Mouse (Mus musculus): ENCODE results near the gene Reps2. TPM values are rescaled to one million over a fixed set of nuclear protein-coding genes. Genes with fewer than 3 reads are reported as not detected.

Gene Reps2
- polyA plus RNA-seq, 1 experiment from 2014 or later = 0.29 TPM

DNA sequence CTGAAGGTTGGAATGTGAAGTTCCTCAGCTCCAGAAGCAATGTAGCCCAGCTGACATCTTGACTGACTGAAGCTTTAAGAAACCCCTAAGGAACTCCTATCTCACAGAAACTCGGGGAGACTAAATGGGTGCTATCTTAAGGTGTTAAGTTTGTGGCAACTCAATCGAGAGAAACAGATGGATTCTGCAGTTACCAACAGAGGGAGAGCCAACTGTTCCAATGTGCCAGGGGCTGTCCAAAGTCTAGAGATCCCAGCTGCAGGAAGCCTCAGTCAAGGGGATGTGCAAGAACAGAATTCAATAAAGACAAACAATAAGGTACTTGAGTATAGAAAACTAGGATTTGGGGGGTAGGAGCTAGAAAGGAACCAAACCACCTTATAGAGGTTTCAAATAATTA, 8.3 kb downstream of the Reps2 start:
- 0 out of 2 replicates have a peak, but pooled peaks cover 3% of the 10 kb centered on the region for H3K27me3 ChIP-seq (ENCODE audit: insufficient read depth, poor library complexity, severe bottlenecking)

DNA sequence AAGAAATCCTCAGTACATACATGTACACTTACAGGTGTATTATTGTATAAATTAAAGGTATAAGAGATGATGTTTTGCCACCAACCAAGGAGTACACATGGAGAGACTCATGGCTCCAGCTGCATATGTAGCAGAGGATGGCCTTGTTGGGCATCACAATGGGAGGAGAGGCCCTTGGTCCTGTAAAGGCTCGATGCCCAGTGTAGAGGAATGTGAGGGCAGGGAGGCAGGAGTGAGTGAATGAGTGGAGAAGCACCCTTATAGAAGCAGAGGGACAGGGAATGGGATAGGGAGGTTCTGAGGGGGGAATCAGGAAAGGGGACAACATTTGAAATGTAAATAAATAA, 21.4 kb downstream of the Reps2 start:
- DNase-seq (ENCODE audit: low spot score) = no peak
- Histone ChIP-seq H3K4me3 (no peak overlapping the region), H3K36me3 (no peaks in the 10 kb centered on the region), H3K4me1 (no peaks in the 10 kb centered on the region), H3K27me3 (ENCODE audit: insufficient read depth, poor library complexity, severe bottlenecking) (no peaks in the 10 kb centered on the region), H3K9me3 (no peaks in the 10 kb centered on the region), H3K27ac (no peak overlapping the region)
- 95% methylated on average over 1 of the region's 1 CpGs for WGBS

More for the DNA sequence above, 8.3 kb downstream of the Reps2 start:
- H3K4me1 ChIP-seq = no peaks in the 10 kb centered on the region
- no peaks in the 10 kb centered on the region for H3K9me3 ChIP-seq
- DNase-seq (ENCODE audit: low spot score) = no peak
- no peak overlapping the region for H3K27ac ChIP-seq
- H3K4me3 ChIP-seq = no peak overlapping the region
- 26% methylated on average over 2 of the region's 2 CpGs for WGBS
- no peaks in the 10 kb centered on the region for H3K36me3 ChIP-seq

DNA sequence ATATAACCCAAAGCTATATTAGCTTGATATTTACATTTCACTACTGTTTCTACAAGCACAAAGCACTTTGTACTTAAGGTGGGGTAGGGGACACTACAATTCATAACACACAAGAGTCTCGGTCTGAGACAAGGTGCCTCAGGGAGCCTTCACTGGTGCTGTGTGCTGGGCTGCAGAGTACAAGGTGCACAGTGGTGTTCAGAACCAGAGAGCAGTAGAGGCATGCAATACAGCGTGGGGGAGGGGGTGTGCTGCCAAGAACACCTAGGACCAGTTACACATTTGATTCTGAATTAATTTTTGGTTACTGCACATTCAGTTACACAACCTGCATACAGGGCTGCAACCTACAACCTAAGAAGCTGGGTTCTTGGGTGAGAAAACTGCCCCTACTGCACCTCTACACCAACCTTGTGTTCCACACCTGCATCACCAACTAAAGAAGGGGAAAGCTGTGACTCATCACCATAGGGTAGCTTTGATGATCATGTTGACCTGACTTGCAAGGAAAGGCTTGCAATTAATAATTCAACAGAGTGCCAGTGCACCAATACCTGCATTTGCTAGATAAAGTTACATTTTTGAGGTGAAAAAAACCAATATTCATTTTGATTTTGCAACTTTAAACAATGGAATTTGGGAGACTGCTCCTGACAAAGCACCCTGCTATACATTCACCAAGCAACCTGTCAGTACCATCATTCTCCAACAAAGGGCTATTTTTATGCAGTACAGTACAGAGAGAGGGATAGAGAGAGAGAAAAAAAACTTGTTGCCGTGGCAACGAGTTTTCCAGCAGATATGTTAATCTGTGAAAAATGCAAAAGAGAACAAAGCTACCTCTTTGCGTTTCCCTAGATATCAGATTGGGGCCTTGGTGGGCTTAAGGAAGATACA, 22.0 kb downstream of the Reps2 start:
- no peaks in the 10 kb centered on the region for H3K4me1 ChIP-seq
- 77% methylated on average over 5 of the region's 5 CpGs for whole genome bisulfite sequencing
- H3K9me3 ChIP-seq = no peaks in the 10 kb centered on the region
- H3K27me3 ChIP-seq (ENCODE audit: insufficient read depth, poor library complexity, severe bottlenecking) = no peaks in the 10 kb centered on the region
- DNase-seq (ENCODE audit: low spot score) = no peak
- no peaks in the 10 kb centered on the region for H3K36me3 ChIP-seq
- H3K4me3 ChIP-seq = no peak overlapping the region
- H3K27ac ChIP-seq = no peak overlapping the region

DNA sequence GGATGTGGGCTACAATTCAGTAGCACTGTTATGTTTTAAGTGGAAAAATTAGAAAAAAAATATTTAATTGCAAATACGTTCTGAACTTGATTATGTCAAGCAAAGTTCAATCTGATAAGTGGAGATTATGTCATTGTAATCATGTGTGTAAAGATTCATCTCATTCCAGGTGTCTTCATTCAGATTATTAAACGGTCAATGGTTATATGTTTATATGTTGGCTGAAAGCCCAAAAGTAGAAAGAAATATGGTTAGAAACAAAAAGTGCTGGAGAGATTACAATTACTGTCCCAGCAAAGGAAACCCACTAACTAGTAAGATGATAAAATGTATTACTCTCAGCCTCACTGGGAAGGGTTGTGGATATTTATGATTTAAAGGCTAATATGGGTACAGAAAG, 23.7 kb downstream of the Reps2 start:
- no peaks in the 10 kb centered on the region for H3K36me3 ChIP-seq
- H3K9me3 ChIP-seq = no peaks in the 10 kb centered on the region
- WGBS = 73% methylated on average over 2 of the region's 2 CpGs
- no peak for DNase-seq (ENCODE audit: low spot score)
- no peaks in the 10 kb centered on the region for H3K4me1 ChIP-seq
- no peak overlapping the region for H3K4me3 ChIP-seq
- H3K27me3 ChIP-seq (ENCODE audit: insufficient read depth, poor library complexity, severe bottlenecking) = no peaks in the 10 kb centered on the region
- no peak overlapping the region for H3K27ac ChIP-seq

DNA sequence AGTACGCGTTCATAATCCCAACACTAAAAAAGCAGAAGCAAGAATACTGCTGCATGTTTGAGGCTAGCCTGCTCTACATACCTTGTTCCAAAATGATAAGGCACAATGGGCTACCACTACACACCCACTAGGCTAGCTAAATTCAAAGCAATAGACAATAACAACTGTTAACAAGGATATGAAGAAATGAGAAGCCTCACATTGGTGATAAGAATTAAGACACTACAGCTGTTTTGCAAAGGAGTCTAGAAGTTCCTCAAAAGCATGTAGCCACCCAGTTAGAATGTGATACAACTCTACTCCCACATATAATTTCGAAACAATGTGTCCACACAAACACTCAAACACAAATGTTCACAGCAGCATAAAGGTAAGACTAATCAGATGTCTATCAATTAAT, 24.9 kb downstream of the Reps2 start:
- no peak overlapping the region for H3K27ac ChIP-seq
- H3K4me1 ChIP-seq = no peaks in the 10 kb centered on the region
- H3K27me3 ChIP-seq (ENCODE audit: insufficient read depth, poor library complexity, severe bottlenecking) = peaks cover 5% of the 10 kb centered on the region; the same call in 1 of the 2 replicates
- H3K36me3 ChIP-seq = no peaks in the 10 kb centered on the region
- WGBS = 86% methylated on average over 3 of the region's 3 CpGs
- DNase-seq (ENCODE audit: low spot score) = no peak
- no peaks in the 10 kb centered on the region for H3K9me3 ChIP-seq
- H3K4me3 ChIP-seq = no peak overlapping the region

DNA sequence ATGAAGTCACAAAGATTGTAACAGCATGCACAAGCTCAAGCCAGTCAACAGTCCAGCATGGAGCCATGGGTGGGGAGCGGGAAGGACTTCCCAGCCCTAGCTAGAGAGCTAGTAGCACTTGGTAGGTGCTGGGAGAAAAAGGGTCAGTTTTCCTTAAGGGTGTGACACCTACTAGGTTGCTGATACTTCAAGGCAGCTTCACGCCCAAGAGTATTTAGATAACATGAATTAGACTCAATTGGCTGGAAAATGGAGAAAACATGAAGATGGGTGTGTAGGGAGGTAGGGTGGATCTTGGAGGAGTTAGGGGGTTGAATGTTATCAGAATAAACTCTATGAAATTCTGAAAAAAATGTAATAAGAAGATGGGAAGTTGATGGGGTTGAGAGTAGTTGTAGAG, 37.3 kb downstream of the Reps2 start:
- no peak overlapping the region for H3K27ac ChIP-seq
- no peaks in the 10 kb centered on the region for H3K9me3 ChIP-seq
- H3K36me3 ChIP-seq = no peaks in the 10 kb centered on the region
- no peak overlapping the region for H3K4me3 ChIP-seq
- DNase-seq (ENCODE audit: low spot score) = no peak
- no peaks in the 10 kb centered on the region for H3K27me3 ChIP-seq (ENCODE audit: insufficient read depth, poor library complexity, severe bottlenecking)
- H3K4me1 ChIP-seq = no peaks in the 10 kb centered on the region
- 75% methylated on average over 2 of the region's 2 CpGs for WGBS

DNA sequence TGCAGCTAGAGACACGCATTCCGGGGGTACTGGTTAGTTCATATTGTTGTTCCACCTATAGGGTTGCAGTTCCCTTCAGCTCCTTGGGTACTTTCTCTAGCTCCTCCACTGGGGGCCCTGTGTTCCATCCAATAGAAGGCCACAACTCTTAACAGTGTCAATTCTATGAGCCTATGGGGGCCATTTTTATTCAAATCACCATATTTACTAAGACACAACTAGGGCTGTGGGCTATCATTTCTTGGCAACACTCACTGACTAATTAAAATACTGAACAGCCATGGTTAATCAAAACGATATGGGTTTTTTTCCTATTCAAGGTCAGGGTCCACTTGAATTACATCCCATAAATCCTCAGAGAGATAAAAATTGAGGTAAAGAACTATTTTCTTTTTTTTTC, 43.8 kb downstream of the Reps2 start:
- DNase-seq (ENCODE audit: low spot score) = no peak
- 87% methylated on average over 3 of the region's 3 CpGs for WGBS
- H3K36me3 ChIP-seq = no peaks in the 10 kb centered on the region
- H3K27ac ChIP-seq = no peak overlapping the region
- no peak overlapping the region for H3K4me3 ChIP-seq
- H3K9me3 ChIP-seq = no peaks in the 10 kb centered on the region
- H3K27me3 ChIP-seq (ENCODE audit: insufficient read depth, poor library complexity, severe bottlenecking) = no peaks in the 10 kb centered on the region
- H3K4me1 ChIP-seq = no peaks in the 10 kb centered on the region

DNA sequence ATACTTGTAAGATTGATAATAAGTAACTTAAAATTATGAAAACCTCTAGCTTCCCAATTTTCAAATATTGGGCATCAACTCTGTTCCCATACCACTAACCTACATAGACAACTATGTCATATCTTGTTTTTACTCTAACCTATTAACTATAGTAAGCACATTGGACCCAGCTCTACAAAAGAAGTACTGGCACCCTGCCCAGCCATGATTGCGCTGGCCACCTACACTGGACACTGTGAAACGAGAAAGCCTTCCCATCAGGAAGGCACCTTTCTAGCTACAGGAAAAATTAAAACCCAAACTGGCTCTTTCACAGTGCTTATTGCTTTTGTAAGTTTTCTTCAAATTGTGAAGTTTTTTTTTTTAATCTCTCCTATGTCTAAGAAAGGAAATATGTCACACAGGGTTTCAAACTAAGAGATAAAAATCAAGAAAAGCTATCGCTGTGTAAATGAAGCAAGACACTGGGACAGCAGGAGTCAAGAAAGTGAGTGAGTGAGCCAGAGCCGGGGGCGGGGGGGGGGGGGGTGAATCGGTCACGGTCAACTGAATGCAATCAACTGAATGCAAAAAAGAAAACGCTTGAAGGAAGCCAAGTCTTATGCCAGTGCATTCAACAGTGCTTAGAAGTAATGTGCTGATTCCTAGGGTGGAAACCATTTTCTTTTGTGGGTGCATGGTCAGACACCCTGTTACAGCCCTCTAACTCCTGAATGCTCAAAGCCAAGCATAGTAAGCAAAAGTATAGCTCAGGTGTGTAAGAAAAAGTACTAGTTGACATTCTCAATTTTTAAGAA, 52.2 kb downstream of the Reps2 start:
- H3K9me3 ChIP-seq = no peaks in the 10 kb centered on the region
- WGBS = 69% methylated on average over 8 of the region's 8 CpGs
- H3K4me1 ChIP-seq = no peaks in the 10 kb centered on the region
- no peaks in the 10 kb centered on the region for H3K36me3 ChIP-seq
- no peak for DNase-seq (ENCODE audit: low spot score)
- no peaks in the 10 kb centered on the region for H3K27me3 ChIP-seq (ENCODE audit: insufficient read depth, poor library complexity, severe bottlenecking)
- no peak overlapping the region for H3K4me3 ChIP-seq
- H3K27ac ChIP-seq = no peak overlapping the region

DNA sequence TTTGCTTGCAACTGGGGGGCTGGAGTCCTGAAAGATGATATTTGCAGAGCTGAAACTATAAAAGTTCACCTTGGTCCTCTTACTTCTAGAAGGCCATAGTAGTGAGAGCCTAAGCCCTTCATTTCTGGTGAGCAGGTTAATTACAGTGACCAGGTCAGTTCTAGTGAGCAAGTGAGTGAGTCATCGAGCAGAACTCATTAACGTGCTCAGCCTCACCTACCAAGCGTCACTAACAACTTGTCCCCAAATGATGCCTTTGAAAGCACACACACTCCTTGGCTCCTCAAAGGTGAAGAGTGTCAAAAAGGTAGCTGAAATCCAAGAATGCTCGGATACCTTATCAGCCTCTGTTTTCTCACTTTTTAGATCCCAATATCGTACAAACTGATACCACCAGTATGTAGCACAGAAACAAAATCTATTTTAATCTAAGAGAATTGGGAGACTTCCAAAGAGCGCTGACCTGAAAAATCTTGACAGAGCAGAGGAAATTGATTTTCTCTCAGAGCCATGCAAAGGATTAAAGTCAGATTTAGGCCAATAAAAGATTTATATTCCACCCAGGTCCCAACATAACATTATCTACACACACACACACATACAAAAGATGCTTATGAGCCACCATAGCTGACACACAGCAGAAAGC, 53.2 kb downstream of the Reps2 start:
- DNase-seq (ENCODE audit: low spot score) = no peak
- Histone ChIP-seq H3K27me3 (ENCODE audit: insufficient read depth, poor library complexity, severe bottlenecking) (no peaks in the 10 kb centered on the region), H3K27ac (no peak overlapping the region), H3K4me3 (no peak overlapping the region), H3K36me3 (no peaks in the 10 kb centered on the region), H3K9me3 (no peaks in the 10 kb centered on the region), H3K4me1 (no peaks in the 10 kb centered on the region)
- WGBS = 76% methylated on average over 6 of the region's 6 CpGs

DNA sequence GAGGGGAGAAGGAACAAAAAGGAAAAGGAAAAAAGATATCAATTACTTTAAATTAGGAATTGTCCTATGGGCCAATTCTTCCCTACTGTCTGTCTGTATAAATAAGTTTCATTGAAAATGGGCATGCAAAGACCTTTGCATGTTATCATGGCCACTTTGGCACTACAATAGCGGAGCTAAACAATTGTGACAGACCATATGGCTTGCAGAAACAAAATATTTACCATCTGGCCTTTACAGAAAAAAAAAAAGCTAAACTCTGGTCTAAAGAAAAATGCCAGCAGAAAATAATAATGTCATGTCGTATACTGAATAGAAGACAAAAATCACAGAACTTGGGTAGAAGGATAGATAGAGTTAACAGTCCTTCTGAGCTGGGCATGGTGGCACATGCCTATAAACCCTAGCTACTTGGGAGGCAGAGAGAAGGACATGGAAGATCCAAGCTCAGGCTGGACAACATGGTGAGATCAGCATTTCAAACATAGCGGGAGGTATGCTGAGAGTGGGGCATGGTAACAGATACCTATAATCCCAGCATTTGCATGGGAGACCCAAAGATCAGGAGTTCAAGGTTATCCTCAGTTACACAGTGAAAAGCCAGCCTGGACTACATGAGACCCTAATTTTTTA, 54.2 kb downstream of the Reps2 start:
- Histone ChIP-seq H3K4me3 (no peak overlapping the region), H3K4me1 (no peaks in the 10 kb centered on the region), H3K9me3 (no peaks in the 10 kb centered on the region), H3K27ac (no peak overlapping the region), H3K27me3 (ENCODE audit: insufficient read depth, poor library complexity, severe bottlenecking) (no peaks in the 10 kb centered on the region), H3K36me3 (no peaks in the 10 kb centered on the region)
- DNase-seq (ENCODE audit: low spot score) = no peak
- WGBS = 82% methylated on average over 3 of the region's 3 CpGs

DNA sequence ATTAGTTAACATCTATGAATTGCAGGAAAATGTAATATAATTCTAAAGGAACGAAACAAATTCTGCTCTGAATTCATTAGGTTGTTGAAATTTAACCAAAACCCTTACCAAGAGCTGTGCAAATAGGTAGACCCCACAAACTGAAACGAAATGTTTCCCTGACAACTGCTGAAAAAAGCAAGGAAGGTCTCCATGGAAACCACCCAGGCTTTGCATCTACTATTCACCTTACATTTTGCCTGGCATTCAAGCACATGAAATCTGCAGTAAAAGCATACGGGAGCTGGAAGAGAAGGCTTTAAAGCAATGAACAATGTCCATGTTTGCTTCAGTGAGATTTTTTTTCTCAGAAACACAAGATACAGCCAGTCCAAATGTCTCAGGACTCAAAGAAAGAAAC, 59.1 kb downstream of the Reps2 start:
- H3K4me1 ChIP-seq = no peaks in the 10 kb centered on the region
- H3K27ac ChIP-seq = no peak overlapping the region
- 60% methylated on average over 3 of the region's 3 CpGs for WGBS
- no peak for DNase-seq (ENCODE audit: low spot score)
- no peaks in the 10 kb centered on the region for H3K36me3 ChIP-seq
- H3K9me3 ChIP-seq = no peaks in the 10 kb centered on the region
- no peak overlapping the region for H3K4me3 ChIP-seq
- H3K27me3 ChIP-seq (ENCODE audit: insufficient read depth, poor library complexity, severe bottlenecking) = peaks cover 6% of the 10 kb centered on the region; the same call in 1 of the 2 replicates

DNA sequence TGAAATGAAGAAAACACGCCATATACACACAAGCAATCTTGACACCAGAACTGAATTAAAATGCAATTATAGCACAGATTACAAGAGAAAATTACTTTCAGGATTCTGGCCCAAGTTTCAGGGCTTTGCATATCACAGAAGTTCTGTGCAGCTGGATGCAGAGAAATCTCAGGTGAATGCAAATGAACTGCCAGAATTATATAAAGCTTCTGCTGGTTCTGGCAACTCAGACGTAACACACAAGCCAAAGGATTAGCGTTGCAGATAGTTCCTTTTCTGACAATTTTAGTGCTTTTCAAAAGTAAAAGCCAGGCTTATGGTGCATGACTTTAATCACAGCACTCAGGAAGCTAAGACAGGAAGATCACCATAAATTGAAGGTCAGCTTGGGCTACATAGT, 62.9 kb downstream of the Reps2 start:
- no peak overlapping the region for H3K27ac ChIP-seq
- H3K4me3 ChIP-seq = no peak overlapping the region
- H3K4me1 ChIP-seq = no peaks in the 10 kb centered on the region
- H3K36me3 ChIP-seq = no peaks in the 10 kb centered on the region
- H3K9me3 ChIP-seq = no peaks in the 10 kb centered on the region
- 75% methylated on average over 3 of the region's 3 CpGs for WGBS
- DNase-seq (ENCODE audit: low spot score) = no peak
- H3K27me3 ChIP-seq (ENCODE audit: insufficient read depth, poor library complexity, severe bottlenecking) = peaks cover 6% of the 10 kb centered on the region; the same call in 1 of the 2 replicates

Measured in heart, embryonic 10.5 days (tissue).